Mouse (Mus musculus) stomach, adult 2 months (tissue): Measurements from ENCODE around the gene Pfpl. TPM values are rescaled to one million over a fixed set of nuclear protein-coding genes. Genes with fewer than 3 reads are reported as not detected.

ENCODE experiments used
- polyA plus RNA-seq: library from polyadenylated mRNA; depleted of rRNA; stranded (reverse); fragments of >200 nt; gene quantifications from 2 replicates; pipeline ENCODE4 v1.2.3, GENCODE M21; 2012; rRNA removed

The Pfpl gene
- not detected in 2 replicates for polyA plus RNA-seq

GRCm38 (mm10) chr19:12427605-12428004, at the start of gene Pfpl:
Gene Pfpl (plus strand): TSS chr19:12427905.

GRCm38 (mm10) chr19:12386979-12387378, 40.7 kb upstream of the Pfpl start, which contains the start of gene Olfr1440:
Gene Olfr1440 (plus strand): TSS chr19:12387279.

GRCm38 (mm10) chr19:12417361-12417760, 10.3 kb upstream of the Pfpl start, which contains the start of gene Olfr1441:
Gene Olfr1441 (plus strand): TSS chr19:12417433.

GRCm38 (mm10) chr19:12460282-12461249, 32.9 kb downstream of the Pfpl start, which contains the start of gene Mpeg1:
Gene Mpeg1 (plus strand): TSS chr19:12460779.

Other genes with a start within 250 kb of the Pfpl start
- not detected in 2 replicates for gene Olfr1431, start 227.3 kb upstream of the Pfpl start, polyA plus RNA-seq
- not detected in 2 replicates for gene Olfr1432, start 195.3 kb upstream of the Pfpl start, polyA plus RNA-seq
- not detected in 2 replicates for gene Olfr262, start 186.2 kb upstream of the Pfpl start, polyA plus RNA-seq
- gene Olfr235, start 166.9 kb upstream of the Pfpl start, polyA plus RNA-seq = not detected in 2 replicates
- gene Olfr1434, start 148.1 kb upstream of the Pfpl start, polyA plus RNA-seq = not detected in 2 replicates
- gene Olfr1436, start 128.8 kb upstream of the Pfpl start, polyA plus RNA-seq = not detected in 2 replicates
- gene Olfr1437, start 102.8 kb upstream of the Pfpl start, polyA plus RNA-seq = not detected in 2 replicates
- not detected in 2 replicates for gene Olfr1438-ps1, start 92.0 kb upstream of the Pfpl start, polyA plus RNA-seq
- not detected in 2 replicates for gene Olfr1440, start 40.6 kb upstream of the Pfpl start, polyA plus RNA-seq
- gene Olfr1441, start 10.5 kb upstream of the Pfpl start, polyA plus RNA-seq = not detected in 2 replicates
- gene Mpeg1, start 32.9 kb downstream of the Pfpl start, polyA plus RNA-seq = 0.64 and 0.75 TPM in 2 replicates
- 6.6 and 7.1 TPM in 2 replicates for gene Dtx4, start 73.5 kb downstream of the Pfpl start, polyA plus RNA-seq
- 0.18 and 0.34 TPM in 2 replicates for gene Fam111a, start 117.8 kb downstream of the Pfpl start, polyA plus RNA-seq
- 0.06 TPM in 1 of 2 replicates, not detected in the other for gene Gm4952, start 172.1 kb downstream of the Pfpl start, polyA plus RNA-seq
- gene Glyat, start 205.4 kb downstream of the Pfpl start, polyA plus RNA-seq = not detected in 2 replicates
- gene Olfr1442, start 242.5 kb downstream of the Pfpl start, polyA plus RNA-seq = not detected in 2 replicates